Mouse (Mus musculus): ENCODE results near the gene Sdhc.
"Not testable (repeated sequence)": the region's sequence is repeated elsewhere in the genome, so short reads cannot be mapped to it uniquely, and the experiment has no call there.

Sdhc gene

DNA sequence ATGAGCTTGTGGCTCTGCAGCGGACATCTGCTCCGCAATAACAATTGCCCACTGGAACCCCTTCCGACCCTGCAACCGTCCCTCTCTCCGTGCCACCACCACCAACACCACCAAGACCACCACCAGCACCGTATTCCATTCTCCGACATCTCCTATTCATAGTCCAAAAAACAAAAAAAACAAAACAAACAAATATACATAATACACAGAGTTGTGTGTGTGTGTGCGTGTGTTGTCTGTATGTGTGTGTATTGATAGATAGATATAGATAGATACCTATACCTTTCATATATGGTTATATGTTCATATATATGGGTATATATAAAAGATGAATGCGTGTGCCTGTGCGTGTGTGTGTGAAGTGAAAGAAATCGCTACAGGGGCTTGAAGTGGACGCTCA lies 72.0 kb downstream of the Sdhc start:
- not testable (repeated sequence) for DNase-seq

DNA sequence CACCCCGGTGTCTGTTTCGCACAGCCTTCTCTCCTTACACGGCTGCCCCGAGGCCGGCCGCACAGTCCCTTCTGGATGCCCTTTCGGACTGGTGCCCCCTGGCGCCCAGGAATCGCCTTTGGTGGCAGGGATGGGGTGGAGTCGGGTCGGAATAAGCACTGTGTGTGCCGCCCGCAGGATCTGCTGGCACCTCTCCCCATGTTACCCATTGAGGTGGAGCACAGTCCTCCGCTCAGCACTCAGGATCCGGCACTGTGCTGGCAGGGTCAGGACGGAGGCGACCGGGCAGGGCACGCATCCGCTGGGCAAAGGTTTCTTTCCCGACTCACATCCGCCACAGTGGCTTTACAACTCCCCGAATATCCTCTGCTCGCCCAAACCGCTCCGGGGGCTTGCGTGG lies 72.4 kb downstream of the Sdhc start:
- DNase-seq: peak; percentile 19 to 34

DNA sequence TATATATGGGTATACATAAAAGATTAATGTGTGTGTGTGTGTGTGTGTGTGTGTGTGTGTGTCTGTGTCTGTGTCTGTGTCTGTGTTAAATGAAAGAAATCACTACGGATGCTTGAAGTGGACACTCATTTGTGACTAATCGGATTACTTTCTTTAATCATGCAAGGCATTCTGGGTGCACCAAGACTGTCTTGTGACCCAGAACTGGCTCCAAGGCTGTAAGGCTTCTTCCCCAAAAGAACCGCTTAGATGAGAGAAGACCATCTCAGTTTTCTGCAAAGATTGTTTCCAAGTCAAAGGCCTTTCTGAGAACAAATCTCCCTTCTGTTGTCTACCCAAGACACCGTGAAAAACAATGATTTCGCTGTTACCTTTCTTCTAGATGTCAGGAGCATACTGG lies 73.2 kb downstream of the Sdhc start:
- not testable (repeated sequence) for DNase-seq
